Mouse (Mus musculus): ENCODE data around the gene Rnd2. TPM values are rescaled to one million over a fixed set of nuclear protein-coding genes. Genes with fewer than 3 reads are reported as not detected.
A peak's percentile ranks its signal among the peaks of the same experiment; 100 is the strongest.

Rnd2 gene
- polyA plus RNA-seq (2015; fragmentation: Nextera tagmentation; extraction: Ambion mirVana): 68.3 and 77.4 TPM in 2 replicates

- Histone ChIP-seq H3K36me3 (replicated peaks) (peaks cover 23% of the 10 kb centered on the region), H3K4me1 (peaks cover 56% of the 10 kb centered on the region), H3K27me3 (replicated peaks) (no peaks in the 10 kb centered on the region), H3K9me3 (no peaks in the 10 kb centered on the region), H3K27ac (peak within 1 kb of the TSS; percentile 90), H3K9ac (peak within 1 kb of the TSS; percentile 80), H3K4me3 (peak within 1 kb of the TSS; percentile 69), H3K4me2 (peak within 1 kb of the TSS; percentile 86)
- WGBS: 13% methylated on average over 12 of the region's 12 CpGs
- ATAC-seq (replicated peaks): peak; percentile 2; the same call in 1 of the 2 replicates
These were observed at the start of gene Rnd2 for GRCm38 (mm10) chr11:101464211-101465100. Gene Rnd2 (plus strand): TSS chr11:101464999.

GRCm38 (mm10) chr11:101415306-101415705 lies 49.5 kb upstream of the Rnd2 start:
- H3K27ac ChIP-seq: no peak overlapping the region
- H3K4me1 ChIP-seq: peaks cover 8% of the 10 kb centered on the region
- H3K36me3 ChIP-seq (replicated peaks): peaks cover 21% of the 10 kb centered on the region
- no peak overlapping the region for H3K4me3 ChIP-seq
- ATAC-seq (replicated peaks): no peak
- H3K4me2 ChIP-seq: no peak overlapping the region
- H3K27me3 ChIP-seq (replicated peaks): no peaks in the 10 kb centered on the region
- 92% methylated on average over 2 of the region's 2 CpGs for WGBS
- no peak overlapping the region for H3K9ac ChIP-seq
- H3K9me3 ChIP-seq: no peaks in the 10 kb centered on the region

GRCm38 (mm10) chr11:101416433-101417100 lies 48.2 kb upstream of the Rnd2 start:
- H3K36me3 ChIP-seq (replicated peaks): peaks cover 11% of the 10 kb centered on the region; the same call in 1 of the 2 replicates
- under 1% methylated on average over 11 of the region's 11 CpGs for WGBS
- H3K4me1 ChIP-seq: peaks cover 8% of the 10 kb centered on the region
- no peaks in the 10 kb centered on the region for H3K9me3 ChIP-seq
- no peaks in the 10 kb centered on the region for H3K27me3 ChIP-seq (replicated peaks)
- H3K4me2 ChIP-seq: peak overlapping the region; percentile 66
- peak; percentile 73 for ATAC-seq (replicated peaks)
- peak overlapping the region; percentile 90 for H3K27ac ChIP-seq
- peak overlapping the region; percentile 90 for H3K9ac ChIP-seq
- H3K4me3 ChIP-seq: peak overlapping the region; percentile 92

- peak within 1 kb of the TSS; percentile 90 for H3K9ac ChIP-seq
- ATAC-seq (replicated peaks): peak; percentile 89
- H3K4me2 ChIP-seq: peak within 1 kb of the TSS; percentile 66
- H3K27me3 ChIP-seq (replicated peaks): no peaks in the 10 kb centered on the region
- H3K36me3 ChIP-seq (replicated peaks): peaks cover 4% of the 10 kb centered on the region; the same call in 1 of the 2 replicates
- under 1% methylated on average over 44 of the region's 45 CpGs for WGBS
- peak within 1 kb of the TSS; percentile 92 for H3K4me3 ChIP-seq
- peak within 1 kb of the TSS; percentile 90 for H3K27ac ChIP-seq
- H3K4me1 ChIP-seq: peaks cover 8% of the 10 kb centered on the region
- no peaks in the 10 kb centered on the region for H3K9me3 ChIP-seq
These were observed 47.5 kb upstream of the Rnd2 start, which contains the start of gene Aarsd1 for GRCm38 (mm10) chr11:101417101-101417855. Gene Aarsd1 (minus strand): TSS chr11:101417615.

- no peak overlapping the region for H3K4me3 ChIP-seq
- H3K4me1 ChIP-seq: peaks cover 12% of the 10 kb centered on the region
- no peaks in the 10 kb centered on the region for H3K36me3 ChIP-seq (replicated peaks)
- H3K9ac ChIP-seq: no peak overlapping the region
- H3K4me2 ChIP-seq: no peak overlapping the region
- H3K27me3 ChIP-seq (replicated peaks): no peaks in the 10 kb centered on the region
- no peak for ATAC-seq (replicated peaks)
- no peaks in the 10 kb centered on the region for H3K9me3 ChIP-seq
- 61% methylated on average over 6 of the region's 6 CpGs for WGBS
- no peak overlapping the region for H3K27ac ChIP-seq
These were observed 45.8 kb upstream of the Rnd2 start for GRCm38 (mm10) chr11:101418991-101419390.

GRCm38 (mm10) chr11:101419610-101420009 lies 45.2 kb upstream of the Rnd2 start:
- no peak for ATAC-seq (replicated peaks)
- WGBS: 20% methylated on average over 3 of the region's 3 CpGs
- H3K27ac ChIP-seq: no peak overlapping the region
- H3K4me3 ChIP-seq: no peak overlapping the region
- no peaks in the 10 kb centered on the region for H3K27me3 ChIP-seq (replicated peaks)
- no peaks in the 10 kb centered on the region for H3K9me3 ChIP-seq
- H3K4me1 ChIP-seq: peaks cover 18% of the 10 kb centered on the region
- H3K4me2 ChIP-seq: no peak overlapping the region
- H3K9ac ChIP-seq: no peak overlapping the region
- H3K36me3 ChIP-seq (replicated peaks): no peaks in the 10 kb centered on the region

- Histone ChIP-seq H3K4me3 (no peak overlapping the region), H3K4me1 (peaks cover 19% of the 10 kb centered on the region), H3K4me2 (no peak overlapping the region), H3K27me3 (replicated peaks) (no peaks in the 10 kb centered on the region), H3K36me3 (replicated peaks) (no peaks in the 10 kb centered on the region), H3K27ac (no peak overlapping the region), H3K9me3 (no peaks in the 10 kb centered on the region), H3K9ac (no peak overlapping the region)
- ATAC-seq (replicated peaks): no peak
- 89% methylated on average over 5 of the region's 5 CpGs for WGBS
These were observed 44.7 kb upstream of the Rnd2 start for GRCm38 (mm10) chr11:101420148-101420547.

GRCm38 (mm10) chr11:101424105-101424851 lies 40.5 kb upstream of the Rnd2 start, which contains the start of gene Gm27029:
Gene Gm27029 (minus strand): TSS chr11:101424796.
- Histone ChIP-seq H3K9ac (peak within 1 kb of the TSS; percentile 74), H3K4me2 (peak within 1 kb of the TSS; percentile 81), H3K4me1 (peaks cover 31% of the 10 kb centered on the region), H3K4me3 (peak within 1 kb of the TSS; percentile 86), H3K9me3 (no peaks in the 10 kb centered on the region), H3K27me3 (replicated peaks) (no peaks in the 10 kb centered on the region), H3K27ac (peak within 1 kb of the TSS; percentile 91), H3K36me3 (replicated peaks) (no peaks in the 10 kb centered on the region)
- 7% methylated on average over 23 of the region's 23 CpGs for WGBS
- ATAC-seq (replicated peaks): peak; percentile 48

- H3K4me2 ChIP-seq: peak within 1 kb of the TSS; percentile 81
- peaks cover 31% of the 10 kb centered on the region for H3K4me1 ChIP-seq
- under 1% methylated on average over 81 of the region's 81 CpGs for WGBS
- peak within 1 kb of the TSS; percentile 74 for H3K9ac ChIP-seq
- H3K27ac ChIP-seq: peak within 1 kb of the TSS; percentile 91
- peaks cover 3% of the 10 kb centered on the region; the same call in 1 of the 2 replicates for H3K36me3 ChIP-seq (replicated peaks)
- H3K27me3 ChIP-seq (replicated peaks): no peaks in the 10 kb centered on the region
- no peaks in the 10 kb centered on the region for H3K9me3 ChIP-seq
- peak; percentile 95 for ATAC-seq (replicated peaks)
- H3K4me3 ChIP-seq: peak within 1 kb of the TSS; percentile 86
These were observed 39.6 kb upstream of the Rnd2 start, which contains the start of the genes Rundc1 and Ptges3l for GRCm38 (mm10) chr11:101424925-101425813. Gene Rundc1 (plus strand): TSS chr11:101425085. Gene Ptges3l (minus strand): TSS chr11:101425333.

- Histone ChIP-seq H3K4me3 (peak overlapping the region; percentile 86), H3K27me3 (replicated peaks) (no peaks in the 10 kb centered on the region), H3K4me1 (peaks cover 31% of the 10 kb centered on the region), H3K9me3 (no peaks in the 10 kb centered on the region), H3K27ac (0 out of 2 replicates have a peak overlapping the region, but pooled peaks have one; percentile 91), H3K36me3 (replicated peaks) (peaks cover 7% of the 10 kb centered on the region), H3K9ac (peak overlapping the region; percentile 74), H3K4me2 (peak overlapping the region; percentile 81)
- no peak for ATAC-seq (replicated peaks)
- 69% methylated on average over 8 of the region's 8 CpGs for WGBS
These were observed 38.6 kb upstream of the Rnd2 start for GRCm38 (mm10) chr11:101426165-101426564.
